Mouse (Mus musculus) left cerebral cortex, postnatal 4 days (tissue): ENCODE results near the gene Chrna4. TPM values are rescaled to one million over a fixed set of nuclear protein-coding genes. Genes with fewer than 3 reads are reported as not detected.

Experiments used
- DNase-seq: peaks from one replicate; pipeline ENCODE4 v3.0.0-alpha.2; 2022
- intact Hi-C: fragments of 180-260 bp; cut with DNase I; formaldehyde crosslinking; loops from one replicate; pipeline ENCODE4 v1.15.1; 2025
- total RNA-seq, 2 experiments: library from RNA; stranded (reverse); gene quantifications; 2 replicates each; pipeline ENCODE4 v1.2.3; 2021

The Chrna4 gene
- 10 to 100 TPM; 26.8 to 33.5 TPM for total RNA-seq

- peak; percentile 52 for DNase-seq
- intact Hi-C loops, result no loop called here
Observed at GRCm38 (mm10) chr2:181043437-181043836, at the start of gene Chrna4. Gene Chrna4 (minus strand): TSS chr2:181043546.

GRCm38 (mm10) chr2:181090123-181090522 is 46.8 kb upstream of the Chrna4 start:
- DNase-seq, result no peak
- intact Hi-C loops, result no loop called here

- no peak for DNase-seq
- intact Hi-C loops, result no loop called here
Observed at GRCm38 (mm10) chr2:181084997-181085396, 41.7 kb upstream of the Chrna4 start.

- intact Hi-C loops, result no loop called here
- peak; percentile 38 for DNase-seq
Observed at GRCm38 (mm10) chr2:181083945-181084344, 40.6 kb upstream of the Chrna4 start.

GRCm38 (mm10) chr2:181080886-181081285 is 37.5 kb upstream of the Chrna4 start:
- intact Hi-C loops, result no loop called here
- no peak for DNase-seq

- intact Hi-C loops, result no loop called here
Observed at GRCm38 (mm10) chr2:181079518-181079917, 36.2 kb upstream of the Chrna4 start.

GRCm38 (mm10) chr2:181078908-181079307 is 35.6 kb upstream of the Chrna4 start:
- intact Hi-C loops, result no loop called here
- no peak for DNase-seq

More at GRCm38 (mm10) chr2:181079518-181079917, 36.2 kb upstream of the Chrna4 start:
- DNase-seq, result no peak

- intact Hi-C loops, result no loop called here
- DNase-seq, result no peak
Observed at GRCm38 (mm10) chr2:181075501-181075900, 32.2 kb upstream of the Chrna4 start.

- intact Hi-C loops, result no loop called here
- no peak for DNase-seq
Observed at GRCm38 (mm10) chr2:181072403-181072714, 29.0 kb upstream of the Chrna4 start.

- intact Hi-C loops, result no loop called here
- DNase-seq, result peak; percentile 83
Observed at GRCm38 (mm10) chr2:181071706-181072402, 28.5 kb upstream of the Chrna4 start.

- intact Hi-C loops, result no loop called here
- no peak for DNase-seq
Observed at GRCm38 (mm10) chr2:181070136-181070535, 26.8 kb upstream of the Chrna4 start.

GRCm38 (mm10) chr2:181068499-181068898 is 25.2 kb upstream of the Chrna4 start:
- DNase-seq, result no peak
- intact Hi-C loops, result loop anchor here (10.0 kb wide), 1 partner anchor 144 kb away; the partner anchor contains the start of genes Birc7 and Ythdf1

GRCm38 (mm10) chr2:181065827-181066226 is 22.5 kb upstream of the Chrna4 start:
- DNase-seq, result no peak
- intact Hi-C loops, result loop anchor here (10.0 kb wide), 1 partner anchor 141 kb away; the partner anchor contains the start of genes Birc7 and Ythdf1

GRCm38 (mm10) chr2:181060127-181060526 is 16.8 kb upstream of the Chrna4 start:
- intact Hi-C loops, result loop anchor here (5.0 to 10.0 kb wide), 2 partner anchors 63 to 135 kb away; partner anchors contain the start of genes Birc7 and Ythdf1
- peak; percentile 88 for DNase-seq

- DNase-seq, result no peak
- intact Hi-C loops, result no loop called here
Observed at GRCm38 (mm10) chr2:181058193-181058592, 14.8 kb upstream of the Chrna4 start.

GRCm38 (mm10) chr2:181057341-181057740 is 14.0 kb upstream of the Chrna4 start:
- DNase-seq, result no peak
- intact Hi-C loops, result no loop called here

GRCm38 (mm10) chr2:181052171-181052570 is 8.8 kb upstream of the Chrna4 start:
- intact Hi-C loops, result no loop called here
- DNase-seq, result no peak

- DNase-seq, result no peak
- intact Hi-C loops, result no loop called here
Observed at GRCm38 (mm10) chr2:181048986-181049385, 5.6 kb upstream of the Chrna4 start.

- intact Hi-C loops, result no loop called here
- peak; percentile 42 for DNase-seq
Observed at GRCm38 (mm10) chr2:181048252-181048945, 5.1 kb upstream of the Chrna4 start.

GRCm38 (mm10) chr2:181044001-181044400 is 655 bp upstream of the Chrna4 start:
- DNase-seq, result peak; percentile 25
- intact Hi-C loops, result no loop called here

GRCm38 (mm10) chr2:181042376-181042775 is 970 bp downstream of the Chrna4 start:
- DNase-seq, result no peak
- intact Hi-C loops, result no loop called here

GRCm38 (mm10) chr2:181041941-181042340 is 1.4 kb downstream of the Chrna4 start:
- intact Hi-C loops, result no loop called here
- DNase-seq, result no peak
